Mouse (Mus musculus): ENCODE results near the gene Nek1.
"Not testable (repeated sequence)": the region's sequence is repeated elsewhere in the genome, so short reads cannot be mapped to it uniquely, and the experiment has no call there.

The Nek1 gene

GRCm38 (mm10) chr8:60984260-60985010 lies 8.6 kb upstream of the Nek1 start:
- DNase-seq (ENCODE audit: low read depth, low spot score) = not testable (repeated sequence)

- no peak for DNase-seq (ENCODE audit: low read depth, low spot score)
Measured at GRCm38 (mm10) chr8:60992561-60992909, 460 bp upstream of the Nek1 start.

- no peak for DNase-seq (ENCODE audit: low read depth, low spot score)
Measured at GRCm38 (mm10) chr8:60993639-60993986, 618 bp downstream of the Nek1 start.

- DNase-seq (ENCODE audit: low read depth, low spot score) = no peak
Measured at GRCm38 (mm10) chr8:60996468-60996867, 3.5 kb downstream of the Nek1 start.

GRCm38 (mm10) chr8:61041951-61042350 lies 49.0 kb downstream of the Nek1 start:
- DNase-seq (ENCODE audit: low read depth, low spot score) = peak; percentile 61

GRCm38 (mm10) chr8:61043874-61044273 lies 50.9 kb downstream of the Nek1 start:
- no peak for DNase-seq (ENCODE audit: low read depth, low spot score)

GRCm38 (mm10) chr8:61046816-61047215 lies 53.8 kb downstream of the Nek1 start:
- DNase-seq (ENCODE audit: low read depth, low spot score) = no peak

- no peak for DNase-seq (ENCODE audit: low read depth, low spot score)
Measured at GRCm38 (mm10) chr8:61053017-61053416, 60.0 kb downstream of the Nek1 start.

- DNase-seq (ENCODE audit: low read depth, low spot score) = no peak
Measured at GRCm38 (mm10) chr8:61054313-61054712, 61.3 kb downstream of the Nek1 start.

GRCm38 (mm10) chr8:61056997-61057396 lies 64.0 kb downstream of the Nek1 start:
- DNase-seq (ENCODE audit: low read depth, low spot score) = no peak

- no peak for DNase-seq (ENCODE audit: low read depth, low spot score)
Measured at GRCm38 (mm10) chr8:61059143-61059542, 66.1 kb downstream of the Nek1 start.

GRCm38 (mm10) chr8:61060412-61060811 lies 67.4 kb downstream of the Nek1 start:
- no peak for DNase-seq (ENCODE audit: low read depth, low spot score)

- no peak for DNase-seq (ENCODE audit: low read depth, low spot score)
Measured at GRCm38 (mm10) chr8:61075059-61075458, 82.1 kb downstream of the Nek1 start.

- DNase-seq (ENCODE audit: low read depth, low spot score) = no peak
Measured at GRCm38 (mm10) chr8:61110496-61110895, 117.5 kb downstream of the Nek1 start.

- DNase-seq (ENCODE audit: low read depth, low spot score) = no peak
Measured at GRCm38 (mm10) chr8:61111940-61112339, 118.9 kb downstream of the Nek1 start.

GRCm38 (mm10) chr8:61121631-61122030 lies 128.6 kb downstream of the Nek1 start:
- DNase-seq (ENCODE audit: low read depth, low spot score) = no peak

GRCm38 (mm10) chr8:61127299-61127861 lies 134.4 kb downstream of the Nek1 start:
- no peak for DNase-seq (ENCODE audit: low read depth, low spot score)

- DNase-seq (ENCODE audit: low read depth, low spot score) = no peak
Measured at GRCm38 (mm10) chr8:61132561-61133134, 139.7 kb downstream of the Nek1 start.

- no peak for DNase-seq (ENCODE audit: low read depth, low spot score)
Measured at GRCm38 (mm10) chr8:61141869-61142268, 148.9 kb downstream of the Nek1 start.

- peak; percentile 11 for DNase-seq (ENCODE audit: low read depth, low spot score)
Measured at GRCm38 (mm10) chr8:61142302-61142701, 149.3 kb downstream of the Nek1 start.

GRCm38 (mm10) chr8:61142845-61143244 lies 149.8 kb downstream of the Nek1 start:
- no peak for DNase-seq (ENCODE audit: low read depth, low spot score)

- peak; percentile 63 for DNase-seq (ENCODE audit: low read depth, low spot score)
Measured at GRCm38 (mm10) chr8:61148728-61149127, 155.7 kb downstream of the Nek1 start.

GRCm38 (mm10) chr8:61150596-61150995 lies 157.6 kb downstream of the Nek1 start:
- DNase-seq (ENCODE audit: low read depth, low spot score) = no peak
